Mouse (Mus musculus) forebrain, postnatal 0 days (tissue): Measurements from ENCODE around the gene Hoxa6. TPM values are rescaled to one million over a fixed set of nuclear protein-coding genes. Genes with fewer than 3 reads are reported as not detected.

Source experiments
- ATAC-seq: fragments of 200-750 bp; cut with Nextera tagmentation; 2 replicates; pipeline ENCODE4 v1.8.0; 2017; ENCODE audit warnings: mild to moderate bottlenecking, moderate library complexity
- DNase-seq: peaks from one replicate; pipeline ENCODE4 v3.0.0-alpha.2; 2015
- H3K27ac ChIP-seq: fragments of 300-500 bp; sonication (generic); 2 replicates; pipeline ENCODE4 v1.5.1; 2014; ENCODE audit warnings: low read depth, mild to moderate bottlenecking, antibody characterized with exemption, low read length, moderate library complexity, mixed read lengths
- H3K27me3 ChIP-seq: fragments of 300-500 bp; sonication (generic); 2 replicates; pipeline ENCODE4 v1.6.1; 2014; ENCODE audit warnings: mild to moderate bottlenecking, low read length, mixed read lengths; ENCODE audit not compliant: insufficient read depth
- H3K36me3 ChIP-seq: fragments of 300-500 bp; sonication (generic); 2 replicates; pipeline ENCODE4 v1.6.1; 2014; ENCODE audit warnings: mild to moderate bottlenecking, moderate library complexity; ENCODE audit not compliant: insufficient read depth
- H3K4me1 ChIP-seq: fragments of 300-500 bp; sonication (generic); 2 replicates; pipeline ENCODE4 v1.6.1; 2014; ENCODE audit warnings: antibody characterized with exemption; ENCODE audit not compliant: insufficient read depth
- H3K4me2 ChIP-seq: fragments of 300-500 bp; sonication (generic); 2 replicates; pipeline ENCODE4 v1.6.1; 2014; ENCODE audit warnings: low read depth, mild to moderate bottlenecking, moderate library complexity
- H3K4me3 ChIP-seq: fragments of 300-500 bp; sonication (generic); 2 replicates; pipeline ENCODE4 v1.5.1; 2014; ENCODE audit warnings: low read depth, low read length, mixed read lengths
- H3K9ac ChIP-seq: fragments of 300-500 bp; sonication (generic); 2 replicates; pipeline ENCODE4 v1.6.1; 2014; ENCODE audit warnings: mild to moderate bottlenecking
- H3K9me3 ChIP-seq: fragments of 300-500 bp; sonication (generic); 2 replicates; pipeline ENCODE4 v1.6.1; 2016; ENCODE audit warnings: low read length
- CTCF ChIP-seq: sonication (generic); IDR thresholded peaks from 2 replicates; pipeline ENCODE4 v1.5.1; 2016; ENCODE audit warnings: antibody characterized with exemption, control low read depth, low read depth
- WGBS: fragments of 180-500 bp; shearing (Covaris S2); extraction: QIAGEN DNeasy Blood & Tissue Kit; methylation state at CpG from one replicate; pipeline ENCODE4 v1.1.7; 2014; 5-methylcytosine and 5-hydroxymethylcytosine counted together
- polyA plus RNA-seq: library from polyadenylated mRNA; unstranded; fragments of >200 nt; fragmentation: Nextera tagmentation; extraction: Ambion mirVana; gene quantifications from 2 replicates; pipeline ENCODE4 v1.2.1, GENCODE M21; 2015
- total RNA-seq: library from RNA; depleted of rRNA; stranded (reverse); fragments of >200 nt; gene quantifications from 2 replicates; pipeline ENCODE4 v1.2.3, GENCODE M21; 2014

The Hoxa6 gene
- total and polyA plus RNA-seq, 2 experiments from 2014 or later: not detected

DNA sequence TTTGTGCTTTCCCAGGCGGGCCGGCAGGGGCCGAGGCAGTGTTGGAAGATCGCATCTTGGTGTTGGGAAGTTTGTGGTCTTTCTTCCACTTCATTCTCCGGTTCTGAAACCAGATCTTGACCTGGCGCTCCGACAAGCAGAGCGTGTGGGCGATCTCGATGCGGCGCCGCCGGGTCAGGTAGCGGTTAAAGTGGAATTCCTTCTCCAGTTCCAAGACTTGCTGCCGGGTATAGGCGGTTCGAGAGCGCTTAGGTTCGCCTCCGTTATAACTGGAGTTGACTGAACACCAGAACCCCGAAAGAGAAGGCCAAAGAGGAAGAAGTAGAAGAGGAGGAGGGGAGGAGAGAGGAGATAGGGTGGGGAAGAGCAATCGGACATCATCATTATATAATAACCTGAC is 18.1 kb downstream of the Hoxa6 start:
- no peak overlapping the region for H3K9ac ChIP-seq
- under 1% methylated on average over 23 of the region's 23 CpGs for WGBS
- H3K27ac ChIP-seq: no peak overlapping the region

DNA sequence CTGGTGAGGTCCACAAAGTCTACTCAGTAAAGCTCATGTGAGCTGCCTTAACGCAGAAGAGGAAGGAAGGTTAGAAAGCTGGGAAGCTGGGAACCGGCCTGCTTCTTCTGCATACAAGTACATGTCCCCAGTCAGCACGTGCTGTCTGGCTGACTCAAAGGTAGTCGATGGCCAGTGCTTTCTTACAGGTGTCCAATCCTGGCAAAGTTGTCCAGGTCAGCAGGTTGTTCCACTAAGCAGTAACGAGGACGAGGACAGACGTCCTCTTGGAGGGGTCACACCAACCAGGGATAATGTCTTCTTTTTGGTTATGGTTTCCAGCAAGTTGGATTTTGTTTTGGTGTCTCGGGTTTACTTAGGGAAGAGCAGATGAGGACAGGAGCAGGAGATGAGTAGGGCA is 18.6 kb downstream of the Hoxa6 start:
- TF ChIP-seq CTCF: no peak
- ATAC-seq (no peak), DNase-seq (no peak)
- Histone ChIP-seq H3K4me1 (no peaks in the 10 kb centered on the region), H3K9ac (no peak overlapping the region), H3K27ac (no peak overlapping the region), H3K9me3 (no peaks in the 10 kb centered on the region), H3K27me3 (peaks cover 99% of the 10 kb centered on the region), H3K36me3 (no peaks in the 10 kb centered on the region), H3K4me2 (no peak overlapping the region), H3K4me3 (no peak overlapping the region)
- WGBS: 3% methylated on average over 8 of the region's 8 CpGs

More for the DNA sequence above, 18.1 kb downstream of the Hoxa6 start:
- ATAC-seq (no peak), DNase-seq (no peak)
- Histone ChIP-seq H3K27me3 (peaks cover 99% of the 10 kb centered on the region), H3K36me3 (no peaks in the 10 kb centered on the region), H3K9me3 (no peaks in the 10 kb centered on the region), H3K4me1 (no peaks in the 10 kb centered on the region), H3K4me3 (no peak overlapping the region), H3K4me2 (no peak overlapping the region)
- no peak for TF ChIP-seq CTCF

DNA sequence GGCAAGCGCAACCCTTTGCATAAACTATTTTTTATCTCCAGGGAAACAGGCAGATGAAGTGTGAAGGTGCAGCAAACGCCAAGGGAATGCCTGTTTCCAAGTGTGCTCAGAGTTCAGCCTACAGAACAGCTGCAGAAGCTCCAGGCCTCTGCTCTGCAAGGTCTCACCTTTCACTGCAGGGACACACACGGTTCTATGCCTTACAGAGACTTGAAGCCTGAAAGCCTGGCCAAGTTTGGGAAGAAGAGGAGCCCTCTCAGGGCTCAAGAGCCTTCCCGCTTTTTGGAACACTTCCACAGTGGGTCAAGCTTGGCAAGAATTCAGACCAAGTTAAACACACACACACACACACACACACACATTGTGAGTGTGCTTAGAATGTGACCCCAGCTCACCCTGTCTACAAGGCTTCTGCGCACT is 19.3 kb downstream of the Hoxa6 start:
- Histone ChIP-seq H3K4me2 (no peak overlapping the region), H3K9ac (no peak overlapping the region), H3K27me3 (peaks cover 99% of the 10 kb centered on the region), H3K36me3 (no peaks in the 10 kb centered on the region), H3K9me3 (no peaks in the 10 kb centered on the region), H3K4me1 (no peaks in the 10 kb centered on the region), H3K27ac (no peak overlapping the region), H3K4me3 (no peak overlapping the region)
- 5% methylated on average over 5 of the region's 5 CpGs for WGBS
- no peak for ATAC-seq
- TF ChIP-seq CTCF: no peak
- DNase-seq: no peak

DNA sequence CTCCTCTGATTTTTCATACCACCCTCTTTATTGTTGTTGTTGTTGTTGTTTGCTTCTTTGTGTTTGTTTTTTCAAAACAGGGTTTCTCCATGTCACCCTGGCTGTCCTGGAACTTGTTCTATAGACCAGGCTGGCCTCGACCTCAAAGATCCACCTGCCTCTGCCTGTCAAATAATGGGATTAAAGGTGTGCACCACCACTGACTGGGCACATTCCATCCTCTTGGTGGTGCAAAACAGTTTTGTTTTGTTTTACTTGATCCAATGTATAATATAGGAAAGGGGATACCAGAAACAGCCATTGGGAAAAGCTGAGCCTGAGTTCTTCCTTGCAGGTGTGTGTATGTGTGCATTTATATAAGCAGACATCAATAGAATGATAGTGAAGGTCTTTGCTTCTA is 22.0 kb downstream of the Hoxa6 start:
- TF ChIP-seq CTCF: no peak
- Histone ChIP-seq H3K9me3 (no peaks in the 10 kb centered on the region), H3K4me2 (no peak overlapping the region), H3K27ac (no peak overlapping the region), H3K36me3 (no peaks in the 10 kb centered on the region), H3K27me3 (peaks cover 100% of the 10 kb centered on the region), H3K4me1 (no peaks in the 10 kb centered on the region), H3K4me3 (no peak overlapping the region), H3K9ac (no peak overlapping the region)
- DNase-seq (no peak), ATAC-seq (no peak)
- 5% methylated on average over 1 of the region's 1 CpGs for WGBS

DNA sequence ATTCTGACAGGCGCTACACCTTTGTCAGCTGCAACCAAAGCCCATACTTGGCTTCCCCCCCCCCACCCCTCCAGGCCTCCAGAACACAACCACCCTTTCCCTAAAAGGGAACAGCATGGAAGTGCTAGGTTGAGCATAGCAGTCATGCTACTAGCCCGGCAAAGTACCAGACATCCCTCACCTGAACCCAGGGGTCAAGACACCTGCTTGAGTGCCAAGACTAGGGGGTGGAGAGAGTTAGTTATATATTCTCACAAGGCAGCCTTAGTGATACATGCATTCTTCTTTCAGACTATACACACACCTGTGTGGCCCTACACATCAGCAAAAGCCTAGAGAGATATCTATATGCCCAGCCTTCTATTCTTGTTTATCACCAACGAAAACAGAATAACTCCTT is 22.7 kb downstream of the Hoxa6 start:
- Histone ChIP-seq H3K27ac (no peak overlapping the region), H3K9me3 (no peaks in the 10 kb centered on the region), H3K4me1 (no peaks in the 10 kb centered on the region), H3K9ac (no peak overlapping the region), H3K4me2 (no peak overlapping the region), H3K4me3 (no peak overlapping the region), H3K36me3 (no peaks in the 10 kb centered on the region), H3K27me3 (peaks cover 100% of the 10 kb centered on the region)
- no peak for TF ChIP-seq CTCF
- no peak for ATAC-seq
- no peak for DNase-seq
- WGBS: 11% methylated on average over 3 of the region's 3 CpGs

DNA sequence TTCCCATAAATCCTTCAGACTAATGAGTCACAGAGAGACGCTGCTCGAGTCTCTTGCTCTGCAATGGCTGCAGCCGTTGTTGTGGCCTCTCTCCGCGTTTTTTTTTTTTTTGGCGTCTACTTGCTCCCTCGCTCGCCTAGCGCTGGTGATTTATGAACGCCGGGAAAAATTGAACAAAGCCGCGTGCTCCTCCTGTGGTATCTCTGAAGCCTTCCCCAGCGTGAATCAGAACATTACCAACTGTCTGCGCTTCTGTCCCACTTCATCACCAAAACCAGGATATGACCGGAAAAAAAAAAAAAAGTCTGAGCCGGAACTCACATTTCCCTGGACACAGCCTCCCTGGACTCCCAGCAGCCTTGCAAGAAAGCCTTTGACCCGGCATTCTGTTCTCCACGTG is 23.3 kb downstream of the Hoxa6 start:
- no peak for TF ChIP-seq CTCF
- Histone ChIP-seq H3K9me3 (no peaks in the 10 kb centered on the region), H3K4me3 (no peak overlapping the region), H3K36me3 (no peaks in the 10 kb centered on the region), H3K9ac (no peak overlapping the region), H3K27me3 (peaks cover 100% of the 10 kb centered on the region), H3K27ac (no peak overlapping the region), H3K4me1 (no peaks in the 10 kb centered on the region), H3K4me2 (no peak overlapping the region)
- no peak for ATAC-seq
- WGBS: 1% methylated on average over 19 of the region's 19 CpGs
- no peak for DNase-seq

DNA sequence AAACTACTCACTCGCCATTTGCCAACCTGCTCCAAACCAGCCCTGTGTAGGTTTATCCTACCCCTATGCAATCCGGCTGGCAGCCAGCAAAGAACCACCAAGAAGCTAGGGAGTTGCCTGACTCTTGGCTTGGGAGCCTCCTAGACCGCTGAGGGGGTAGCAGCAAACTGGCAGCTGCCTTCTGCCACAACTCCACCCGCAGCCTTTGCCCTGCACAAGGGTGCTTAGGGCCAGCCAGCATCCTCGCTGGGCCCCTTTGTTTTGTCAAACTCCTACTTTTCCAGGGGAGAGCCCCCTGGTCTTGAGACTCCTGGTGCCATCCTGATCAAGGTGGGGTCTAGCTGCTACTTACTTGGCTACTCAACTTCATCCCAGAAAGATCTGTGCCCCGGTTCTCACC is 23.9 kb downstream of the Hoxa6 start:
- Histone ChIP-seq H3K36me3 (no peaks in the 10 kb centered on the region), H3K27me3 (peaks cover 100% of the 10 kb centered on the region), H3K4me3 (no peak overlapping the region), H3K4me2 (no peak overlapping the region), H3K27ac (no peak overlapping the region), H3K9ac (no peak overlapping the region), H3K9me3 (no peaks in the 10 kb centered on the region), H3K4me1 (no peaks in the 10 kb centered on the region)
- WGBS: 1% methylated on average over 6 of the region's 6 CpGs
- ATAC-seq (no peak), DNase-seq (no peak)
- TF ChIP-seq CTCF: no peak
